Mouse (Mus musculus) liver, embryonic 14.5 days (tissue): ENCODE results near the gene 1700012B07Rik.

ENCODE experiments used
- CTCF ChIP-seq: IDR thresholded peaks from 2 replicates; pipeline ENCODE4 v1.5.1; 2016; ENCODE audit warnings: antibody characterized with exemption, low read depth, control low read depth
- EP300 ChIP-seq: IDR thresholded peaks from 2 replicates; pipeline ENCODE4 v1.6.1; 2016; ENCODE audit warnings: antibody characterized with exemption, low read depth

- TF ChIP-seq CTCF (no peak), EP300 (no peak)
Measured at GRCm38 (mm10) chr11:109811721-109812120, 16.1 kb downstream of the 1700012B07Rik start.
